Comparison of ENCODE assay signal across 20 mouse cellular contexts in the genomic region with DNA sequence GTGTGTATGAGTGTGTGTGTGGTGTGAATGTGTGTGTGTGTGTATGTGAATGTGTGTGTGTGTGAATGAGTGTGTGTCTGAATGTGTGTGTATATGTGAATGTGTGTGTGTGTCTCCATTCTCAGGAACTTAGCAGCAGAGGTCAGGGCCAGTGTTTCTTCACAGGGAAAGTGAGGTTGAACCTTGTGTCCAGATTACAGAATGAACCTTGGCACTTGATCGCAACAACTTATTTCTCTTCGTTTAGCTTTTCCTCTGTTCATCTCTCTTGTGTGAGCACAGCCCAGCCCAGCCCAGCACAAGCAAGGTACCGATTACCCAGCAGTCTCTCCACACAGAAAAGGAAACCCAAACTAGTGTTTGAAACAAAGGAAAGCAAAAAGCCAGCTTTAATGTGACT.
"Had no signal": no experiment of that assay in that cellular context is flagged by ENCODE, and none has a peak within 500 bp of the region (broad histone marks: within the 10 kb centered on the region; RNA-seq: fewer than 3 reads in every experiment).

No protein-coding gene starts in this region.

- H3K36me3 ChIP-seq: heart, embryonic 13.5 days; heart, embryonic 15.5 days; hindbrain, embryonic 13.5 days; hindbrain, embryonic 15.5 days; limb, embryonic 10.5 days; limb, embryonic 12.5 days had no signal

- H3K4me1 ChIP-seq: hindbrain, embryonic 13.5 days had no signal

- H3K9ac ChIP-seq: forebrain, postnatal 0 days; heart, embryonic 13.5 days; heart, embryonic 15.5 days; hindbrain, embryonic 13.5 days; hindbrain, embryonic 15.5 days; limb, embryonic 12.5 days; liver, embryonic 14.5 days had no signal

- H3K4me3 ChIP-seq: heart, adult 2 months; heart, embryonic 13.5 days; heart, embryonic 15.5 days; hindbrain, embryonic 13.5 days; hindbrain, embryonic 15.5 days; left cerebral cortex, adult 2 months; limb, embryonic 10.5 days; limb, embryonic 12.5 days had no signal

- DNase-seq: forebrain, postnatal 0 days; gastrocnemius, postnatal 14 days; gastrocnemius, postnatal 36 days; heart, adult 11 months; heart, adult 2 months; heart, postnatal 14 days; heart, postnatal 36 days; kidney, adult 18-20 months; kidney, postnatal 14 days; layer of hippocampus, adult 9-11 months had no signal

- H3K27me3 ChIP-seq: heart, embryonic 13.5 days; heart, embryonic 15.5 days; hindbrain, embryonic 13.5 days; hindbrain, embryonic 15.5 days; limb, embryonic 12.5 days had no signal

- H3K27ac ChIP-seq: heart, adult 2 months; heart, embryonic 13.5 days; heart, embryonic 15.5 days; hindbrain, embryonic 13.5 days; hindbrain, embryonic 15.5 days; hindbrain, postnatal 0 days; kidney, postnatal 0 days; left cerebral cortex, adult 2 months; limb, embryonic 10.5 days; limb, embryonic 12.5 days; liver, embryonic 14.5 days had no signal
